27 mouse cellular contexts compared by ENCODE assay signal in genomic region chr1:136328640-136329039, GRCm38 (mm10). TPM values are rescaled to one million over a fixed set of nuclear protein-coding genes. Genes with fewer than 3 reads are reported as not detected.
DNase-seq lines count a peak whose midpoint lies in the region; ATAC-seq lines count a peak whose summit lies in the region.
"Had no signal": no experiment of that assay in that cellular context is flagged by ENCODE, and none has a peak within 500 bp of the region (broad histone marks: within the 10 kb centered on the region; RNA-seq: fewer than 3 reads in every experiment).

No protein-coding gene starts in this region.

- ATAC-seq in embryonic facial prominence, embryonic 14.5 days (ENCODE audit: low read depth): no peak
- ATAC-seq in granulocyte monocyte progenitor cell, adult 5-6 weeks (replicated peaks; ENCODE audit: poor library complexity, severe bottlenecking): no peak
- ATAC-seq in forebrain, embryonic 16.5 days: no peak
- ATAC-seq: forebrain, postnatal 0 days; hindbrain, postnatal 0 days; intestine, embryonic 16.5 days; liver, embryonic 12.5 days had no signal

- no peak overlapping the region for H3K4me2 ChIP-seq in embryonic facial prominence, embryonic 14.5 days (ENCODE audit: low read depth, low read length)
- H3K4me2 ChIP-seq in forebrain, embryonic 16.5 days (ENCODE audit: low read length): no peak overlapping the region
- H3K4me2 ChIP-seq: kidney, embryonic 15.5 days; liver, embryonic 12.5 days had no signal

- H3K36me3 ChIP-seq in embryonic facial prominence, embryonic 14.5 days (ENCODE audit: control insufficient read depth, insufficient read depth, low read length): peaks cover 22% of the 10 kb centered on the region
- peaks cover 44% of the 10 kb centered on the region for H3K36me3 ChIP-seq in limb, embryonic 10.5 days
- H3K36me3 ChIP-seq in forebrain, embryonic 16.5 days (ENCODE audit: control insufficient read depth, insufficient read depth): peaks cover 5% of the 10 kb centered on the region

- H3K9me3 ChIP-seq in embryonic facial prominence, embryonic 14.5 days (ENCODE audit: control insufficient read depth, low read length): no peaks in the 10 kb centered on the region
- H3K9me3 ChIP-seq in limb, embryonic 10.5 days (replicated peaks): no peaks in the 10 kb centered on the region
- no peaks in the 10 kb centered on the region for H3K9me3 ChIP-seq in forebrain, embryonic 16.5 days (ENCODE audit: control insufficient read depth, low read length)
- H3K9me3 ChIP-seq: forebrain, embryonic 10.5 days; heart, embryonic 10.5 days; hindbrain, embryonic 10.5 days; kidney, embryonic 15.5 days; liver, embryonic 12.5 days; midbrain, embryonic 10.5 days had no signal

- 0 out of 2 replicates have a peak overlapping the region, but pooled peaks have one; percentile 17 for H3K27ac ChIP-seq in brown adipose tissue, adult 24 weeks (replicated peaks; ENCODE audit: low read depth, low read length)
- H3K27ac ChIP-seq in embryonic facial prominence, embryonic 14.5 days (replicated peaks; ENCODE audit: low read depth, low read length): no peak overlapping the region
- peak overlapping the region; percentile 68; the same call in 1 of the 2 replicates for H3K27ac ChIP-seq in limb, embryonic 10.5 days
- no peak overlapping the region for H3K27ac ChIP-seq in forebrain, embryonic 16.5 days (ENCODE audit: low read length)
- H3K27ac ChIP-seq: forebrain, embryonic 10.5 days; gastrocnemius, adult 2 months; heart, embryonic 10.5 days; hindbrain, embryonic 10.5 days; hindbrain, postnatal 0 days; kidney, embryonic 15.5 days; liver, embryonic 12.5 days; midbrain, embryonic 10.5 days had no signal

- no peak overlapping the region for H3K4me3 ChIP-seq in brown adipose tissue, adult 24 weeks (ENCODE audit: insufficient read depth, low read depth, low read length)
- H3K4me3 ChIP-seq in embryonic facial prominence, embryonic 14.5 days (ENCODE audit: low read depth, low read length): no peak overlapping the region
- no peak overlapping the region for H3K4me3 ChIP-seq in limb, embryonic 10.5 days
- no peak overlapping the region for H3K4me3 ChIP-seq in forebrain, embryonic 16.5 days (replicated peaks; ENCODE audit: low read length)
- H3K4me3 ChIP-seq: forebrain, embryonic 10.5 days; gastrocnemius, adult 2 months; heart, embryonic 10.5 days; hindbrain, embryonic 10.5 days; kidney, embryonic 15.5 days; liver, embryonic 12.5 days; midbrain, embryonic 10.5 days had no signal

- no peak overlapping the region for H3K9ac ChIP-seq in embryonic facial prominence, embryonic 14.5 days (ENCODE audit: low read depth, low read length)
- no peak overlapping the region for H3K9ac ChIP-seq in forebrain, embryonic 16.5 days (replicated peaks; ENCODE audit: low read depth, low read length)
- H3K9ac ChIP-seq: forebrain, postnatal 0 days; kidney, embryonic 15.5 days; liver, embryonic 12.5 days had no signal

- peak; percentile 69 for DNase-seq in embryo, embryonic 10 days (ENCODE audit: low spot score)
- DNase-seq in embryo, embryonic 9.5 days (ENCODE audit: extremely low spot score): no peak
- DNase-seq in embryonic facial prominence, embryonic 14.5 days (ENCODE audit: low spot score): peak; percentile 54
- DNase-seq in limb, embryonic 10.5 days (ENCODE audit: low spot score): peak; percentile 59
- no peak for DNase-seq in thymus, adult 18-20 months
- DNase-seq: adrenal gland, postnatal 36 days; cerebellum, adult 11-12 months; cerebellum, postnatal 14 days; forebrain, postnatal 0 days; gastrocnemius, adult 2 months; kidney, postnatal 36 days; left cerebral cortex, postnatal 4 days; lung, adult 18-20 months; lung, postnatal 10 days; right cerebral cortex, adult 18-20 months; right cerebral cortex, postnatal 4 days had no signal

- no peaks in the 10 kb centered on the region for H3K27me3 ChIP-seq in embryonic facial prominence, embryonic 14.5 days (replicated peaks; ENCODE audit: control insufficient read depth, insufficient read depth, low read length)
- H3K27me3 ChIP-seq in limb, embryonic 10.5 days (ENCODE audit: low read depth, poor library complexity, severe bottlenecking): no peaks in the 10 kb centered on the region
- no peaks in the 10 kb centered on the region for H3K27me3 ChIP-seq in forebrain, embryonic 16.5 days (replicated peaks; ENCODE audit: control insufficient read depth, insufficient read depth, low read length)
- H3K27me3 ChIP-seq: kidney, embryonic 15.5 days; liver, embryonic 12.5 days had no signal

- peaks cover 3% of the 10 kb centered on the region for H3K4me1 ChIP-seq in brown adipose tissue, adult 24 weeks (ENCODE audit: control insufficient read depth, insufficient read depth, insufficient read length, low read length)
- H3K4me1 ChIP-seq in embryonic facial prominence, embryonic 14.5 days (ENCODE audit: control insufficient read depth, insufficient read depth, low read length): peaks cover 11% of the 10 kb centered on the region
- H3K4me1 ChIP-seq in limb, embryonic 10.5 days: peaks cover 33% of the 10 kb centered on the region
- peaks cover 7% of the 10 kb centered on the region for H3K4me1 ChIP-seq in forebrain, embryonic 16.5 days (replicated peaks; ENCODE audit: control insufficient read depth, insufficient read depth, low read length)

- 38% methylated on average over 2 of the region's 2 CpGs for WGBS in embryonic facial prominence, embryonic 14.5 days
- 16% methylated on average over 2 of the region's 2 CpGs for WGBS in limb, embryonic 10.5 days
- WGBS in forebrain, embryonic 16.5 days: 91% methylated on average over 2 of the region's 2 CpGs

RNA-seq across cellular contexts. Expression of gene Camsap2, which starts 17.3 kb away (rescaled TPM):
- 23.2 and 27.0 TPM in 2 replicates for polyA plus RNA-seq in brown adipose tissue, adult 24 weeks (2012; ENCODE audit: insufficient read depth, insufficient read length, missing spikeins)
- polyA plus RNA-seq in embryonic facial prominence, embryonic 14.5 days (2014; fragmentation: Nextera tagmentation; extraction: Ambion mirVana): 18.4 and 20.3 TPM in 2 replicates
- polyA plus RNA-seq in limb, embryonic 10.5 days (2016; fragmentation: Nextera tagmentation; extraction: Ambion mirVana): 11.6 and 11.7 TPM in 2 replicates
- total RNA-seq in granulocyte monocyte progenitor cell, adult 5-6 weeks (2014; fragmentation: Nextera tagmentation): 3.3 and 4.6 TPM in 2 replicates
- total RNA-seq in granulocyte monocyte progenitor cell, adult 5-6 weeks (2017): 6.1 and 9.6 TPM in 2 replicates
- polyA plus RNA-seq in forebrain, embryonic 16.5 days (2015; fragmentation: Nextera tagmentation; extraction: Ambion mirVana): 30.8 and 32.0 TPM in 2 replicates

Comparison
In these comparisons a context has a peak if more than half of its experiments do, and no peak if none do; other contexts are left out.
1. DNase-seq: peak in embryo, embryonic 10 days (single experiment), embryonic facial prominence, embryonic 14.5 days (single experiment) and limb, embryonic 10.5 days (single experiment); none in embryo, embryonic 9.5 days (single experiment) and thymus, adult 18-20 months (0 of 2).
2. H3K27ac ChIP-seq: peak in brown adipose tissue, adult 24 weeks (single experiment) and limb, embryonic 10.5 days (single experiment); none in embryonic facial prominence, embryonic 14.5 days (single experiment) and forebrain, embryonic 16.5 days (single experiment).